Mouse (Mus musculus) splenic B cell, adult 2 months (primary cell): ENCODE results near the gene Cd300ld3.

Experiments used
- DNase-seq: peaks from one replicate; pipeline ENCODE4 v3.0.0-alpha.2; 2011; ENCODE audit warnings: low read depth, low spot score
- H3K27me3 ChIP-seq: 2 replicates; pipeline ENCODE4 v1.6.1; 2012; ENCODE audit warnings: mild to moderate bottlenecking, low read length, moderate library complexity, mixed read lengths; ENCODE audit not compliant: control insufficient read depth, poor library complexity, insufficient read depth, severe bottlenecking
- H3K36me3 ChIP-seq: 2 replicates; pipeline ENCODE4 v1.6.1; 2012; ENCODE audit warnings: mild to moderate bottlenecking, low read length, moderate library complexity, mixed read lengths; ENCODE audit not compliant: control insufficient read depth, poor library complexity, insufficient read depth, severe bottlenecking

Gene Cd300ld3

GRCm38 (mm10) chr11:115048259-115048658, at the start of gene Cd300ld3:
Gene Cd300ld3, minus strand, starts transcription at chr11:115048409.
- DNase-seq: no peak
- H3K27me3 ChIP-seq: no peaks in the 10 kb centered on the region

GRCm38 (mm10) chr11:115092140-115092539, 43.9 kb upstream of the Cd300ld3 start:
- Histone ChIP-seq H3K36me3 (no peaks in the 10 kb centered on the region), H3K27me3 (0 out of 2 replicates have a peak, but pooled peaks cover 2% of the 10 kb centered on the region)
- no peak for DNase-seq

More at GRCm38 (mm10) chr11:115048259-115048658, at the start of gene Cd300ld3:
- no peaks in the 10 kb centered on the region for H3K36me3 ChIP-seq

DNA sequence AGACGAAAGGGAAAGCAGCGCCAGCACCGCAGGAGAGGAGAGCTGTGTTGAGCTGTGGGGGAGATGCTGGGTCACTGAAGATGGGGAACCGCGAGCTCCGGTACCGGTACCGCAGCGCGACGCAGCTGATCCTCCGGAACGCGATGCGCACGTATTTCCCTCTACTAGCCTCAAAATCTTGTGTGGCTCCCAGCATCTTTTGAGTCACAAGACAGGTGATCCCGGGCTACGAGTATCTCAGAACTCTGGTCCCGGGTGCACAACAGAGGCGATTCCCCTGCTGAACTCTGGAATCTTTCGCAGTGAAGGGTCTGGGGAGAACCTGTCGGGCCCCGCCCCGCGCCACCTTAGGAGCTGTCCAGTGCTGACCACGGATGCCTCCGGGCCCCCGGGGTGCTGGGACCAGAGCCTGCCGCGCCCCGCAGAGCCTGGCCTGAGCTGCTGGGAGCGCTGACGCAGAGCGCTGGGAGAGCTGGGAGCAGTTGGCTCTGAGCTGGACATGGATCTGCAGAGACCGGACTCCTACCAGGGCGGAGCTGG, 43.2 kb upstream of the Cd300ld3 start, which contains the start of gene Rab37:
Gene Rab37, plus strand, starts transcription at position 70 of the 540 bp plus-strand sequence.
- 0 out of 2 replicates have a peak, but pooled peaks cover 2% of the 10 kb centered on the region for H3K27me3 ChIP-seq
- DNase-seq: peak; percentile 16
- no peaks in the 10 kb centered on the region for H3K36me3 ChIP-seq

GRCm38 (mm10) chr11:115089853-115090252, 41.6 kb upstream of the Cd300ld3 start:
- peak; percentile 56 for DNase-seq
- 0 out of 2 replicates have a peak, but pooled peaks cover 2% of the 10 kb centered on the region for H3K27me3 ChIP-seq
- H3K36me3 ChIP-seq: no peaks in the 10 kb centered on the region

DNA sequence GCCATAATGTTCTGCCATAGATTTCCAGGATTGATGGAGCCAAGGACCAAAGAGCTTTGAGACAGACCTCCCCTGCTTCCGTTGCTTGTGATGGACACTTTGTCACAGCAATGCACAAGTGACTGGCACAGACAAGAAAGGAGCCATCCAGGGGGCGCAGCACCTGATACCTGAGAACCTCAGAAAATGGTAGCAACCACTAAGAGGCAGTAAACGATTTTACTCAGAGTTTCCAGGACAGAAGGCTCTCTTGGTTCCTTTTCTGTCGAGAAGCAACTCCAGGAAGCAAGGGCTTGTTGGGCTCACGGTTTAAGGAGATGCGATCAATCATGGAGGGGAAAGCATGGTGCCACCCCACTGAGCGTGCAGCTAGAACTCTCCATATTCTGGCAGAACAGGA, 38.0 kb upstream of the Cd300ld3 start:
- H3K27me3 ChIP-seq: 0 out of 2 replicates have a peak, but pooled peaks cover 2% of the 10 kb centered on the region
- no peak for DNase-seq
- H3K36me3 ChIP-seq: no peaks in the 10 kb centered on the region

DNA sequence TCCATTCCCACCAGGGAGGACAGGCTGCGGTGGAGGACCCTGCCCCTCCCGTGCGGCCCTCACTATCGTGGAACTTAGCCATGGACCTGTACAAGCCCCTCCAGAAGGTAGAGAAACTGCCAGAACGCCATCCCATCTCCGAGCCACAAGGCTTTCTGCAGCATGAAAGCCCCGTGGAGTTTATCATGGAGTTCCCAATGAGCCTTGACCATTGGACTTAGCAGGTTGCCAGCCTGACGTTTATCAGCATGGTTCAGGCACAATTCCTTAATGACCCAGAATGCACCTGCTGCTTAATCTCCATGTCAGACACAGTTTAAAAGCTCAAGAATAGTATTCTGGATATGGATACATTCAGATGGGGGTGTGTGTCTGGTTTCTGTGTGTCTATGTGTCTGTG, 36.9 kb upstream of the Cd300ld3 start:
- no peaks in the 10 kb centered on the region for H3K36me3 ChIP-seq
- no peak for DNase-seq
- H3K27me3 ChIP-seq: 0 out of 2 replicates have a peak, but pooled peaks cover 2% of the 10 kb centered on the region

- no peaks in the 10 kb centered on the region for H3K36me3 ChIP-seq
- no peaks in the 10 kb centered on the region for H3K27me3 ChIP-seq
- no peak for DNase-seq
Measured at GRCm38 (mm10) chr11:115084595-115084994, 36.4 kb upstream of the Cd300ld3 start.

DNA sequence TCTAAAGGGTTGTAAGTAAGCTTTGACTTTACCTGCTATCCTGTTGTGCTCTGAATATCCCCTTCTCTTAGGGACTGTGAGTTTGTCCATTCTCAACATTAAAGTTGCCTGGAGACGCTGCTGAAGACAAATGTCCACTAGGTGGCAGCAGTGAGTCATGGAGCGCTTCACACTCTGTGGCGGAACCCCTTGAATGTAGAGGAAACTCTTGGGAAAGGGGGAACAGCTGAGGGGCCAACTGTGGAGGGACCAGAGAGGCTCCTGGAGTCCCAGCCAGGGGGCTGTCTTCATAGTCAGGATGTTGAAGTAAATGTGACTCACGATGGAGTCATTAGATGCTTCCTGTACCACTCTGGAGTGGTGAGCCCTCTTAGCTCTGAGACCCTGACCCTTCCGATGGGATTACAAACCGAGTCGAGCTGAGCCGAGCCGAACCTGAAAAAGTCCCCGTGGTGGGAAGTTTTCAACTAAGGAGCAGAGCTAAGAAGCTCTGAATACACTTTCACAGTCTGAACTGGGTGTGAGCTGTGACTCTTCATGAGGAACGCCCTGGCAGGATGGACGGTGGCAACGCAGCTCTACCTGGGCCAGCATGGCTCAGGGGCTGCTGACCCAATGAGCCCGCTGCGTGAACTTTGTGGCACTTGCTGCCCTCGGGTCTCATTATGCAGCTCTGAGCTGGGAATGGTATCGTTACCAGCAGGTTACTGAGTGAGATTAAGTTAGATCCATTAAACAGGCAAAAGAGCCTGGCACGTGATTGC, 35.3 kb upstream of the Cd300ld3 start:
- Histone ChIP-seq H3K36me3 (no peaks in the 10 kb centered on the region), H3K27me3 (no peaks in the 10 kb centered on the region)
- DNase-seq: peak; percentile 86

GRCm38 (mm10) chr11:115082196-115082595, 34.0 kb upstream of the Cd300ld3 start:
- DNase-seq: no peak

DNA sequence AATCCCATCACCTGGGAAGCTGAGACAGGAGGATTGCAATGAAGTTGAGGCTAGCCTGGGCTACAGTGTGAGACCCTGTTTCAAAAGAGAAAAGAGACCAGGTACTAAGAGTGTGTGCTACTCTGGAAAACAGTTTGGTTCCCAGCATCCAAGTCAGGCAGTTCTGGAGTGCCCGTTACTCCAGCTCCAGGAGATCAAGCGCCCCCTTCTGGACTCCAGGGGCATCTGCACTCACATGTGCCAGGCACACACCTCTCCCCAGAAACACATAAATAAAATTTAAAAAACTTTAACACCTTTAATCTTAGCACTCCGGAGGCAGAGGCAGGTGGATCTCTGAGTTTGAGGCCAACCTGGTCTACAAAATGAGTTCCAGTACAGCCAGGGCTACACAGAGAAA, 33.2 kb upstream of the Cd300ld3 start:
- Histone ChIP-seq H3K36me3 (no peaks in the 10 kb centered on the region), H3K27me3 (no peaks in the 10 kb centered on the region)
- no peak for DNase-seq

More at GRCm38 (mm10) chr11:115082196-115082595, 34.0 kb upstream of the Cd300ld3 start:
- Histone ChIP-seq H3K27me3 (no peaks in the 10 kb centered on the region), H3K36me3 (no peaks in the 10 kb centered on the region)

DNA sequence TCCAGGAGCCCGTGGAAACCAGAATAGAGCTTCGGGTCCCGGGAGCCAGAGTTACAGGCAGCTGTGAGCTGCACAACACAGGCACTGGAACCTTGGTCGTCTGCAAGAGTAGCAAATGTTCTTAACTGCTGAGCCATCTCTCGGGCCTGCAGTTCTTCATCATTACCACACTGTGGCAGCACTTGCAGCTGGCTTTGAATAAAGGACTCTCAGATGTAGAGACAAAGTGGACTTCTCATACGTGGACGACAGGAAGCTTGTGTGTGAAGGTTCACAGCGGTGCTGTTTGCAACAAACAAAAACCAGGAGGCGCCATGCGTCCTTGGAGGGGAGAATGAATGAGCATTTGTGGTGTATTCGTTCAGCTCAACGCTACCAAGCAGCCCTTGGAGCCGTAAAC, 32.7 kb upstream of the Cd300ld3 start:
- peak; percentile 79 for DNase-seq

GRCm38 (mm10) chr11:115078680-115079079, 30.5 kb upstream of the Cd300ld3 start:
- Histone ChIP-seq H3K36me3 (no peaks in the 10 kb centered on the region), H3K27me3 (no peaks in the 10 kb centered on the region; the same call in 1 of the 2 replicates)
- DNase-seq: no peak

More for the DNA sequence above, 32.7 kb upstream of the Cd300ld3 start:
- Histone ChIP-seq H3K36me3 (no peaks in the 10 kb centered on the region), H3K27me3 (no peaks in the 10 kb centered on the region)

GRCm38 (mm10) chr11:115077436-115077835, 29.2 kb upstream of the Cd300ld3 start:
- no peaks in the 10 kb centered on the region; the same call in 1 of the 2 replicates for H3K27me3 ChIP-seq
- H3K36me3 ChIP-seq: no peaks in the 10 kb centered on the region
- no peak for DNase-seq

DNA sequence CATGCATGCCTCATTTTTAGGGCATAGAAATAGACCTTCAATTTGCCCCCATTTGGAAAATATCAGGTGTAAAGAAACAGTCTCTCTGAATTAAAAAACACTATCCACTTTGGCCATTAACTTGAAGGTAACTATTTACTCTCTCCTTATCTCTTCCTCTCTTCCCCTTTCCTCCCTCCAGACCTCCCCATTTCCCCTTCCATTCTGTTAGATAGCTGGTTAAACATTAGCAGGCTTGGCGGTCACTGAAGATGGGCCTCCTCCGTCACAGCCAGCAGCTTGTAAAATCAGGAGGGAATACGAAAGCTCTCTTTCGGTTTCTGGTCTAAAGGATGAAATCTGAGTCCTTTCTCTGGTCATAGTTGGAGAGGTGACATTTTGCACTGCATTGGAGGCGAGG, 27.6 kb upstream of the Cd300ld3 start:
- Histone ChIP-seq H3K36me3 (no peaks in the 10 kb centered on the region), H3K27me3 (no peaks in the 10 kb centered on the region; the same call in 1 of the 2 replicates)
- no peak for DNase-seq

DNA sequence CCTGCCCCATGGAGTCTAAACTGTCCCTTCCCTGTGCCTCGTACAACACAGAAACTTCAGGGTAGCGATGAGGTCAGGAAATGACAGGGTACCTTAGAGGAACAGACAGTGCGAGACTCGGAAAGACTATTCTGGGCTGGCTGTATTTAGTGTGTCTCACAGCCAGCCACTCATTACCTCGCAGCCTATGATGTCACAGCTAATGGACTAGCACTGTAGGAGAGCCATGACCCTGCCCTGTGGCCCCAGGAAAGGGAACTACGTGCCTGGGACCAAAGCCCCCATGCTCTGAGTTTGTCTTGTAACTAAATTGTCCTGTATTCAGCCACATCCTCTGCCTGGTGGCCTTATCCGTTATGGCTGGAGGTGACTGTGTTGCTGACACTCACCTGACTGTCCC, 27.2 kb upstream of the Cd300ld3 start:
- Histone ChIP-seq H3K27me3 (no peaks in the 10 kb centered on the region; the same call in 1 of the 2 replicates), H3K36me3 (no peaks in the 10 kb centered on the region)
- DNase-seq: no peak
